Mouse (Mus musculus) spleen, adult 2 months (tissue): Measurements from ENCODE around the gene Rhbdd1. TPM values are rescaled to one million over a fixed set of nuclear protein-coding genes. Genes with fewer than 3 reads are reported as not detected.

Experiments used
- DNase-seq, 2 experiments: peaks; one replicate each; pipeline versions ENCODE4 v3.0.0 to v3.0.0-alpha.2; 2012 to 2021; ENCODE audit warnings: low spot score in 2 of 2, low read depth in 1 of 2
- H3K27ac ChIP-seq: fragments of 200-500 bp; 2 replicates; pipeline ENCODE4 v1.5.1; 2012; ENCODE audit warnings: low read length, inconsistent platforms; ENCODE audit not compliant: insufficient read depth
- H3K27me3 ChIP-seq: fragments of 200-500 bp; 2 replicates; pipeline ENCODE4 v1.6.1; 2012; ENCODE audit warnings: mild to moderate bottlenecking, moderate library complexity, low read length, inconsistent platforms; ENCODE audit not compliant: control insufficient read depth, insufficient read depth
- H3K36me3 ChIP-seq: fragments of 200-500 bp; 2 replicates; pipeline ENCODE4 v1.6.1; 2012; ENCODE audit warnings: mild to moderate bottlenecking, low read length, inconsistent platforms; ENCODE audit not compliant: control insufficient read depth, insufficient read depth
- H3K4me1 ChIP-seq: fragments of 200-500 bp; 2 replicates; pipeline ENCODE4 v1.6.1; 2011; ENCODE audit warnings: inconsistent platforms; ENCODE audit not compliant: control insufficient read depth, insufficient read depth, insufficient read length
- H3K4me3 ChIP-seq: fragments of 200-500 bp; 2 replicates; pipeline ENCODE4 v1.5.1; 2011; ENCODE audit warnings: mild to moderate bottlenecking, inconsistent platforms; ENCODE audit not compliant: insufficient read depth, insufficient read length; ENCODE audit errors: extremely low read depth
- CTCF ChIP-seq: fragments of 200-500 bp; IDR thresholded peaks from 2 replicates; pipeline ENCODE4 v1.5.1; 2011; ENCODE audit warnings: mild to moderate bottlenecking, inconsistent platforms; ENCODE audit not compliant: insufficient read depth, insufficient read length, insufficient replicate concordance; ENCODE audit errors: extremely low read depth
- POLR2A ChIP-seq: fragments of 200-500 bp; IDR thresholded peaks from 2 replicates; pipeline ENCODE4 v1.6.1; 2011; ENCODE audit warnings: low read depth, low read length, inconsistent platforms
- WGBS: fragments of 180-500 bp; shearing (Covaris S2); methylation state at CpG from one replicate; pipeline ENCODE4 v1.1.7; 2018; 5-methylcytosine and 5-hydroxymethylcytosine counted together
- polyA plus RNA-seq: library from polyadenylated mRNA; depleted of rRNA; stranded (reverse); fragments of >200 nt; gene quantifications from 2 replicates; pipeline ENCODE4 v1.2.3, GENCODE M21; 2012

Rhbdd1 gene
- polyA plus RNA-seq, 1 experiment = 7.4 TPM

DNA sequence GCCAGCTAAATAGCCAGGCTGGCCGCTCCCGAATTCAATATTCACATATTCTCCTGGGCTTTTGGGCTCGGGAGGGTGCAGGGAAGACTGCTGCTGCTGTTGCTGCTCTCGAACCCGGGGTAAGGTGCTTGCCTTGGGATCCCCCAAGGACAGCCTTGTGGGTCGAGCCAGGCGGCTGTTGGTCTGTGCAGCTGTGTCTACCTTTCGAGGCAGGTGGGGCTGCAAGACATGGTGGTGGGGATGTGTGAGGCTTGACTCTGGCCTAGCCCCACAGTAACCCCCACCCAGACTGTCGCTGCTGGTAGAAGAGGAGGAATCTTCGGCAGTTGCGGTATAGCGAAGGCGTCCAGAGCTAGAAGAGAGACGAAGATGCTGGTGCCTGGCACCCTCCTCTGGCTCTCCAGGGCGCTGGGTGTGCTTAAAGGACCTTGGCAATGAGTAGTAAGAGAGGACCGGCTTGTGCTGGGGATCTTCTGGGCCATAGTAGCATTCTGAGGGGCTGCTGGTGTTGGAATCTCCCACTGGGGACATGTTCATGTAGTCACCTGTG lies 28.4 kb upstream of the Rhbdd1 start:
- Histone ChIP-seq H3K4me3 (no peak overlapping the region), H3K27me3 (peaks cover 19% of the 10 kb centered on the region), H3K36me3 (no peaks in the 10 kb centered on the region), H3K27ac (no peak overlapping the region), H3K4me1 (peaks cover 3% of the 10 kb centered on the region)
- WGBS = 90% methylated on average over 16 of the region's 16 CpGs
- DNase-seq = no peak
- TF ChIP-seq POLR2A (no peak), CTCF (no peak)

DNA sequence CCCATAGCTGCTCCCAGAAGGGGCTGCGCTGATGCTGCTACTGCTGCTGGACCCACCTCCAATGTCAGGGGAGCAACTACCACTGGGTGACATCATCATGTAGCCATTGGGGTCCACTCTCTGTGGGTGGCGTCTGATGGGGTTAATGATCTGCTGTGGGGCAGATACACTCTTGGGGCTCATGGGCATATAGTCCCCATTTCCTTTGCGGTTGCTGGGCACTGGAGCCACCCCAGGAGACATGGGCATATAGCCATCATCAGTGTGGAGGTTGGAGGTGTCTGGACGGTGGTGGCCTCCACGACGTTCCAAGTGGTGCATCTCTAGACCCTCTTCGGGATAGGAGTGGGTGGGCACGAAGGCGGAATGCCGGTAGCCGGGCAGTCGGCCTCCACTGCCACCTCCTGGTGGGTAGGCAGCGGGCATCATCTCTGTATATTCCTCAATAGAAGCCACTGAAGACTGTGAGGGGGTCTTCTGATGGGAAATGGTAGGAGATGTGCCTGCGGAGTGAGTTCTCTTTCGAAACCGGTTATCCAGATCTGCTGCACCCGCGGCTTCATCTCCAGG lies 27.7 kb upstream of the Rhbdd1 start:
- Histone ChIP-seq H3K4me3 (no peak overlapping the region), H3K27me3 (peaks cover 20% of the 10 kb centered on the region), H3K4me1 (peaks cover 3% of the 10 kb centered on the region; the same call in 1 of the 2 replicates), H3K27ac (no peak overlapping the region), H3K36me3 (no peaks in the 10 kb centered on the region)
- no peak for TF ChIP-seq POLR2A
- no peak for TF ChIP-seq CTCF
- WGBS = 88% methylated on average over 18 of the region's 18 CpGs
- no peak for DNase-seq

DNA sequence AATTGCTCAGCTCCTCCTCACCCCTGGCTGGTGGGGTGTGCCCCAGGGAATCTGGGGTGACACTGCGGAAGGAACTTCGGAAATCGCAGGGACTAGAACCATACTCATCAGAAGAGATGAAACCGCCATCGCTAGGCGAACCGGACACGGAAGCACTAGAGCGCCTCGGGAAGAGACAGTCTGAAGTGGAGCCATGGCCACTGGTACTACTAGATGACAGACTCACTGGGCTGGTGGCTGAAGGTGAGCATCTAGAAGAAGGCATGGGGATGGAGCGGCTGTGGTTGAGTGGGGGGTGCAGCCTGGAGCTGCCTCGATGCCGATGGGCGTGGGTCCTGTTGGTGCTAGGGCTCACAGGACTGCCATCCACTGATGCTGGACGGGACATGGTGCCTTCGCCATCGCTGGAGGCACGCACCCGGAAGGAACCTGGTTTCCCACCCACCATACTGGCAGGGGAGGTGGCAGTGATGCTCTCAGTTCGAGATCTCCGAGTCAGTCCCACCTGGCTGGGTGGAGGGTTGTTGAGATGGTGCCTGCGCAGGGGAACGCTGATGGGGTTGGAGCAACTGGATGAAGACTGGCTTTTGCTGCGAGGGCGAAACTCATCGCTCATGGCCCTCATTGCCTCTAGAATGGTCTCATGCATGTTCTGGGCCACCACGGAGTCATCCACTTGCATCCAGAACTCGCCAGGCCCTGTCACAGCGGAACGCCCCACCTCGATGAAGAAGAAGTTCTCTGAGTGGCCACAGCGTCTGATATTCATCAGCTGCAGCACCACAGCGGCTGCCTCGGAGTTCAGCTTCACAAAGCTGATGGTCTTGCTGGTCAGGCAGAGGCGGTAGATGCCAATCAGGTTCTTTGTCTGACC lies 26.9 kb upstream of the Rhbdd1 start:
- TF ChIP-seq POLR2A (no peak), CTCF (no peak)
- H3K4me3 ChIP-seq = peak overlapping the region; percentile 71; the same call in 1 of the 2 replicates
- H3K36me3 ChIP-seq = no peaks in the 10 kb centered on the region
- no peak overlapping the region for H3K27ac ChIP-seq
- peaks cover 3% of the 10 kb centered on the region; the same call in 1 of the 2 replicates for H3K4me1 ChIP-seq
- DNase-seq = no peak
- WGBS = 69% methylated on average over 35 of the region's 35 CpGs
- peaks cover 20% of the 10 kb centered on the region for H3K27me3 ChIP-seq

DNA sequence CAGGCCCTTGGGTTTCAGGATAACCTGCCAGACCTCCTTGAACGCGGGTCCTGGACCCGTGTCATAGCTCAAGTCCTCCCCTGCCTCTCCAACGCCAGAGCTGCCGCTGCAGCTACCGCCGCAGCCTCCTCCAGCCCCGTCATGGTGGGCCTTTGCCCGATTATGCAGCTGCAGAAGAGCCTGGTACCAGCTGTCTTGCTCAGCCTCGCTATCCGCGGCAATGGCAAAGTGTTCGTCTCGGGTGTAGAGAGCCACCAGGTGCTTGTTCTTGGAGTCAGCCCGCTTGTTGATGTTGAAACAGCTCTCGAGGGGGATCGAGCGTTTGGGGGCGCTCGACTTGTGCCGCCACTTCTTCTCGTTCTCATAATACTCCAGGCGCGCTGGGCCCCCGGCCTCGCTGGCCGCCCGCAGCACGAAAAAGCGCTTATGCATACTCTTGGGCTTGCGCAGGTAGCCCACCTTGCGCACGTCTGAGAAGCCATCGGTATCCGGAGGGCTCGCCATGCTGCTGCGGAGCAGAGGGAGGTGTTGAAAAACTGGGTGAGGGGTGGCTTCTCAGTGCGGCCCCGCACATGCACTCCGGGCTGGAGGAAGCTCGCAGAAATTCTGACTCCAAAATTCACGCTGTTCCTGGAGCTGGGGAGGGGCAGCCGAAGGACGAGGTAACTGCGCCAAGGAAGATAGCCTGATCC lies 26.1 kb upstream of the Rhbdd1 start:
- Histone ChIP-seq H3K27ac (no peak overlapping the region), H3K4me3 (peak overlapping the region; percentile 71), H3K4me1 (peaks cover 3% of the 10 kb centered on the region; the same call in 1 of the 2 replicates), H3K27me3 (peaks cover 20% of the 10 kb centered on the region), H3K36me3 (no peaks in the 10 kb centered on the region)
- 3% methylated on average over 45 of the region's 45 CpGs for WGBS
- DNase-seq = peak in 1 of 2 experiments; percentile 14
- no peak for TF ChIP-seq POLR2A
- no peak for TF ChIP-seq CTCF

DNA sequence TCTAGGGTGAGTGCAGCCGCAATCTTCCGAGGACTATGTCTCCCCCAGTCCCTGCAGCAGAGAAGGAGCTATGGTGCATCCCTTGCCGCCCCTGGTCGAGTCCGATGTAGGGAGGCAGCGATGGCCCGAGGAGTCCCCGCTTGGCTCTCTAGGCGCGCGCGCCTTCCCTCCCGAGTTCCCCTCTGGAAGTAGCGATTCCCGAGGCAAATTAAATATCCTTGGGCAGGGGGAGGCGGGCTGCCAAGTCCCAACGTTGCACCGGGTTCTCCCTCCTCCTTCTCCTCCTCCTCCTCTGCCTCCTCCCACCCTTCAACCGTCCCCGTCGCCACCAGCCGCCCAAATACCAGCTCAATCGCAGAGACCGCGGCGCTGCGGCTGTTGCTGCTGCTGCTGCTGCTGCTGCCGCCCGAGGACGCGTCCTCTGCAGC lies 25.5 kb upstream of the Rhbdd1 start:
- Histone ChIP-seq H3K27me3 (peaks cover 20% of the 10 kb centered on the region), H3K36me3 (no peaks in the 10 kb centered on the region), H3K27ac (peak overlapping the region; percentile 23; the same call in 1 of the 2 replicates), H3K4me1 (peaks cover 3% of the 10 kb centered on the region; the same call in 1 of the 2 replicates), H3K4me3 (peak overlapping the region; percentile 71)
- TF ChIP-seq POLR2A (no peak), CTCF (no peak)
- WGBS = 1% methylated on average over 31 of the region's 31 CpGs
- peak in 1 of 2 experiments; percentile 28 for DNase-seq

DNA sequence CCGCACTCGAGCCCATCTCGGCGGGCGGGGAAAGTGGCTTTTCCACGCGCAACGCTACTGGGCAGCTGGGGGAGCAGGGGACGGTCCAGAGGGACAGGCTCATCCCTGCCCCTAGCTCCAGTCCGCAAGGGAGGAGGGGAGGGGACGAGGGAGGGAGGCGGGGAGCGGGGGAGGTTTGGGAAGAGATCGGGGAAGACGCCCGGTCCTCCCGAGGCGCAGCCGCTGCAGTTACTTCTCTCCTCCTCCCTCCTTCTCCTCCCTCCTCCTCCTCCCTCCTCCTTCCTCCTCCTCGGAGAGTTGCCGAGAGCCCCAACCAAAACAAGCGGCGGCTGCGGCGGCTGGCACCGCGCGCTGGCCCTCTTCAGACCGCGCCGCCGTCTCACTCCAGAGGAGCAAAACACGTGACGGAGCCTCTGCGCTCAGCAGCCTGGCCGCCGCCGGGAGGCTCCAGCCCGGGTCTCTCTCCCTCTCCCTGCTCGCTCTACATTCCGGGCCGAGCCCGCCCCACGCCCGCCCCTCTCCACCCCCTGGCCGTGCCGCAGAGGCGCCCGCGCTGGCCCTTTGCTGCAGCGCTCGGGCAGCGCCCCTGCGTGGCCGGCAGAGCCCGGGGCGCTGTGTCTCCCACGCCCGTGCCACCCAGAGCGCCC lies 25.0 kb upstream of the Rhbdd1 start, which contains the start of gene Irs1:
Gene Irs1 (minus strand): TSS at position 266 of the 647 bp plus-strand sequence.
- no peaks in the 10 kb centered on the region for H3K36me3 ChIP-seq
- DNase-seq = peak in 1 of 2 experiments; percentile 32
- WGBS = 1% methylated on average over 55 of the region's 60 CpGs
- H3K27me3 ChIP-seq = peaks cover 20% of the 10 kb centered on the region
- H3K27ac ChIP-seq = peak within 1 kb of the TSS; percentile 23; the same call in 1 of the 2 replicates
- TF ChIP-seq CTCF (peak; percentile 14; the same call in 1 of the 2 replicates), POLR2A (no peak)
- peak within 1 kb of the TSS; percentile 71 for H3K4me3 ChIP-seq
- H3K4me1 ChIP-seq = peaks cover 3% of the 10 kb centered on the region; the same call in 1 of the 2 replicates
